Mouse (Mus musculus): Measurements from ENCODE around the gene Serac1. TPM values are rescaled to one million over a fixed set of nuclear protein-coding genes. Genes with fewer than 3 reads are reported as not detected.
A peak's percentile ranks its signal among the peaks of the same experiment; 100 is the strongest.

Serac1 gene
- polyA plus RNA-seq (2014; fragmentation: Nextera tagmentation; extraction: Ambion mirVana), result 5.3 and 8.6 TPM in 2 replicates

- WGBS, result under 1% methylated on average over 70 of the region's 70 CpGs
- peak within 1 kb of the TSS; percentile 84 for H3K27ac ChIP-seq (ENCODE audit: low read length)
- peak; percentile 97 for ATAC-seq (ENCODE audit: insufficient number of reproducible peaks, insufficient read depth, low FRiP score, low read depth)
Measured at GRCm38 (mm10) chr17:6079287-6080122, at the start of gene Serac1, which contains the start of gene Gtf2h5. Serac1 (minus strand) TSS chr17:6079741. Gtf2h5 (plus strand) TSS chr17:6079786.

DNA sequence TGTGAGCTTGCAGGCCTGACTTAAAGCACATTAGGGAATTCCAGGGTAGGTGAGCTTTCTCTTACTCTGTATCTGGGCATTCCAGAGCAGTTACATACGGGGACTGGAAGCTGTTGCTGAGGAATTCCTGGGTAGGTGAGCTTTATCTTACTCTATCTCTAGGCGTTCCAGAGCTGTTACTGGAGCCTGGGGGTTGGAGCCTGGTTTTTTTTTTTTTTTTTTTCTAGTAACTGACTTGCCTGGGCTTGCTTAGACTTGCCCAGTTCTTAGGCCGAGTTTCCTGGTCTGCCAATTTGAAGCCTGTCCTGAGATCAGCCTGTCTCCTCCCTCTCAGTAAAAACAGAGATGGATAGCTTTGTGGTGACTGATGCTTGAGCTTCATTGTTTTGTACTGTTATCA, 48.5 kb upstream of the Serac1 start:
- no peak overlapping the region for H3K27ac ChIP-seq (ENCODE audit: low read length)
- 35% methylated on average over 3 of the region's 3 CpGs for WGBS
- H3K9me3 ChIP-seq (ENCODE audit: control insufficient read depth, low read depth, low read length), result no peaks in the 10 kb centered on the region
- no peak overlapping the region for H3K4me2 ChIP-seq (replicated peaks; ENCODE audit: low read depth, low read length)
- H3K9ac ChIP-seq (replicated peaks; ENCODE audit: low read depth, low read length), result no peak overlapping the region
- no peak for ATAC-seq (ENCODE audit: insufficient number of reproducible peaks, insufficient read depth, low FRiP score, low read depth)
- H3K36me3 ChIP-seq (ENCODE audit: control insufficient read depth, insufficient read depth, low read length), result peaks cover 10% of the 10 kb centered on the region; the same call in 1 of the 2 replicates
- H3K4me3 ChIP-seq (ENCODE audit: low read depth, low read length), result no peak overlapping the region
- H3K4me1 ChIP-seq (ENCODE audit: control insufficient read depth, insufficient read depth, low read length), result no peaks in the 10 kb centered on the region
- H3K27me3 ChIP-seq (ENCODE audit: control insufficient read depth, insufficient read depth, low read length), result no peaks in the 10 kb centered on the region

More at GRCm38 (mm10) chr17:6079287-6080122, at the start of gene Serac1, which contains the start of gene Gtf2h5:
- Histone ChIP-seq H3K4me3 (ENCODE audit: low read depth, low read length) (peak within 1 kb of the TSS; percentile 64), H3K4me1 (ENCODE audit: control insufficient read depth, insufficient read depth, low read length) (peaks cover 8% of the 10 kb centered on the region; the same call in 1 of the 2 replicates), H3K9me3 (ENCODE audit: control insufficient read depth, low read depth, low read length) (no peaks in the 10 kb centered on the region), H3K9ac (replicated peaks; ENCODE audit: low read depth, low read length) (peak within 1 kb of the TSS; percentile 66), H3K27me3 (ENCODE audit: control insufficient read depth, insufficient read depth, low read length) (no peaks in the 10 kb centered on the region), H3K36me3 (ENCODE audit: control insufficient read depth, insufficient read depth, low read length) (peaks cover 7% of the 10 kb centered on the region; the same call in 1 of the 2 replicates), H3K4me2 (replicated peaks; ENCODE audit: low read depth, low read length) (peak within 1 kb of the TSS; percentile 82)

DNA sequence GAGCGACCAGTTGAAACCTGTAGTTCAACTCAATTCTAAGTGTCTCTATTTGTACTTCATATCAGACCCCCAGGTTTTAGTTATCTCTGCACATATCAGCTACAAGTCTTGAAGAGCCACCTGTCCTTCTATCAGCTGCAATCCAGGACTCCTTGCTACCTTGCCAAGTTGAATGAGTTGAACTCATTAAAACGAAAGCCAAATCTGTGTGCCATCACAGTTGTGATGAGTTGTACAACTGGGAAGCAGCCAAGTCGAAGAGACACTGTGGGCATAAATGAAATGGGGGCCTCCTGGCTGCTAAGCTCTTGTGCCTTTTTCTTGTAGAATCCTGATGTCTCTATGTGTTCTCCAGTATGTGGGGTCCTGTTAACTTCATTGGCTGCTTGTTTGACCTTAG, 45.9 kb upstream of the Serac1 start:
- ATAC-seq (ENCODE audit: insufficient number of reproducible peaks, insufficient read depth, low FRiP score, low read depth), result no peak
- WGBS, result 92% methylated on average over 3 of the region's 3 CpGs

GRCm38 (mm10) chr17:6123776-6124175, 44.2 kb upstream of the Serac1 start:
- 86% methylated on average over 4 of the region's 4 CpGs for WGBS
- Histone ChIP-seq H3K4me3 (ENCODE audit: low read depth, low read length) (no peak overlapping the region), H3K27ac (ENCODE audit: low read length) (no peak overlapping the region), H3K4me2 (replicated peaks; ENCODE audit: low read depth, low read length) (no peak overlapping the region), H3K36me3 (ENCODE audit: control insufficient read depth, insufficient read depth, low read length) (peaks cover 20% of the 10 kb centered on the region), H3K9me3 (ENCODE audit: control insufficient read depth, low read depth, low read length) (no peaks in the 10 kb centered on the region), H3K4me1 (ENCODE audit: control insufficient read depth, insufficient read depth, low read length) (no peaks in the 10 kb centered on the region), H3K9ac (replicated peaks; ENCODE audit: low read depth, low read length) (no peak overlapping the region), H3K27me3 (ENCODE audit: control insufficient read depth, insufficient read depth, low read length) (no peaks in the 10 kb centered on the region)
- no peak for ATAC-seq (ENCODE audit: insufficient number of reproducible peaks, insufficient read depth, low FRiP score, low read depth)

More for the DNA sequence above, 45.9 kb upstream of the Serac1 start:
- peaks cover 20% of the 10 kb centered on the region for H3K36me3 ChIP-seq (ENCODE audit: control insufficient read depth, insufficient read depth, low read length)
- H3K27ac ChIP-seq (ENCODE audit: low read length), result no peak overlapping the region
- no peaks in the 10 kb centered on the region for H3K9me3 ChIP-seq (ENCODE audit: control insufficient read depth, low read depth, low read length)
- H3K27me3 ChIP-seq (ENCODE audit: control insufficient read depth, insufficient read depth, low read length), result no peaks in the 10 kb centered on the region
- no peaks in the 10 kb centered on the region for H3K4me1 ChIP-seq (ENCODE audit: control insufficient read depth, insufficient read depth, low read length)
- H3K9ac ChIP-seq (replicated peaks; ENCODE audit: low read depth, low read length), result no peak overlapping the region
- no peak overlapping the region for H3K4me2 ChIP-seq (replicated peaks; ENCODE audit: low read depth, low read length)
- H3K4me3 ChIP-seq (ENCODE audit: low read depth, low read length), result no peak overlapping the region

DNA sequence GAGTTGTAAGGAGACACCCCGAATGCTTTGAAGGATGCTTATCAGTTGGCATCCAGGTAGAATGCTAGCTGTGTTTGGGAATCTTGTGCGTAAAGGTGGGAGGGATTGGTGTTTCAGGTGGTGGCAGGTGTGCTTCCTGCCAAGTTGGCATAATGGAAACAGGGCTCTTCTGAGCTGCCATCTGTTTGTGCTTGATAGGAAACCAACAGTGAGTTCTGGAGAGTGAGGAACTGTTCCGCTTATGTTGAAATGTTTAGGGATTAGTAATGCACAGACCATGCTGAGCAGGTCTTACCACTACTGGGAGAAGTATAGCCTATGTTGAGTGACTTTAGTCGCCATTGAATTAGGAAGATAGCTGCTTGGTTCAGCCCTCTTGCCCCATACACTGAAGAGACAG, 39.3 kb upstream of the Serac1 start:
- no peaks in the 10 kb centered on the region for H3K4me1 ChIP-seq (ENCODE audit: control insufficient read depth, insufficient read depth, low read length)
- no peak overlapping the region for H3K9ac ChIP-seq (replicated peaks; ENCODE audit: low read depth, low read length)
- WGBS, result 89% methylated on average over 4 of the region's 4 CpGs
- H3K36me3 ChIP-seq (ENCODE audit: control insufficient read depth, insufficient read depth, low read length), result peaks cover 14% of the 10 kb centered on the region
- H3K4me3 ChIP-seq (ENCODE audit: low read depth, low read length), result no peak overlapping the region
- H3K4me2 ChIP-seq (replicated peaks; ENCODE audit: low read depth, low read length), result no peak overlapping the region
- no peak overlapping the region for H3K27ac ChIP-seq (ENCODE audit: low read length)
- no peaks in the 10 kb centered on the region for H3K27me3 ChIP-seq (ENCODE audit: control insufficient read depth, insufficient read depth, low read length)
- H3K9me3 ChIP-seq (ENCODE audit: control insufficient read depth, low read depth, low read length), result no peaks in the 10 kb centered on the region
- no peak for ATAC-seq (ENCODE audit: insufficient number of reproducible peaks, insufficient read depth, low FRiP score, low read depth)

DNA sequence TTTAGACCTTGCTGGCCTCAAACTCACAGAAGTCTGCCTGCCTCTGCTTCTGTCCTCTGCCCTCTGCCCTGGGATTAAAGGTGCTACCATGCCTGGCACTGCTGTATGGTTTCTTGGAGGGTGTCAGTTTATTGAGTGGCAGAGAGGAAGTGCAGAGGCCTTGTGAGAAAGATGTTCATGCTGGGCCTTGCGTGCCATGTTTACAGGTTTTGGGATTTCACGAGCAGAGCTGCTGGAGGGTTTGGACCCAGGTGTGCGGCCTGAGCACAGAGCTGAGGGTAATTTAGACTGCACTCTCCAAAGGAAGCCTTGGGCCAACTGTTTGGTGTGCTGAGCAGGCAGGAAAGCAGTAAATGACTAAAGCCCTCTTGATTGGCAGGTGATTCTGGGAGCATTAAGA, 38.4 kb upstream of the Serac1 start:
- no peak overlapping the region for H3K27ac ChIP-seq (ENCODE audit: low read length)
- no peaks in the 10 kb centered on the region for H3K27me3 ChIP-seq (ENCODE audit: control insufficient read depth, insufficient read depth, low read length)
- no peak for ATAC-seq (ENCODE audit: insufficient number of reproducible peaks, insufficient read depth, low FRiP score, low read depth)
- no peaks in the 10 kb centered on the region for H3K9me3 ChIP-seq (ENCODE audit: control insufficient read depth, low read depth, low read length)
- peaks cover 10% of the 10 kb centered on the region for H3K36me3 ChIP-seq (ENCODE audit: control insufficient read depth, insufficient read depth, low read length)
- H3K9ac ChIP-seq (replicated peaks; ENCODE audit: low read depth, low read length), result no peak overlapping the region
- H3K4me2 ChIP-seq (replicated peaks; ENCODE audit: low read depth, low read length), result no peak overlapping the region
- no peaks in the 10 kb centered on the region for H3K4me1 ChIP-seq (ENCODE audit: control insufficient read depth, insufficient read depth, low read length)
- 75% methylated on average over 3 of the region's 3 CpGs for WGBS
- no peak overlapping the region for H3K4me3 ChIP-seq (ENCODE audit: low read depth, low read length)

- WGBS, result 71% methylated on average over 4 of the region's 4 CpGs
- ATAC-seq (ENCODE audit: insufficient number of reproducible peaks, insufficient read depth, low FRiP score, low read depth), result no peak
- Histone ChIP-seq H3K27me3 (ENCODE audit: control insufficient read depth, insufficient read depth, low read length) (no peaks in the 10 kb centered on the region), H3K4me3 (ENCODE audit: low read depth, low read length) (no peak overlapping the region), H3K4me1 (ENCODE audit: control insufficient read depth, insufficient read depth, low read length) (no peaks in the 10 kb centered on the region), H3K9me3 (ENCODE audit: control insufficient read depth, low read depth, low read length) (no peaks in the 10 kb centered on the region), H3K4me2 (replicated peaks; ENCODE audit: low read depth, low read length) (no peak overlapping the region), H3K27ac (ENCODE audit: low read length) (no peak overlapping the region), H3K9ac (replicated peaks; ENCODE audit: low read depth, low read length) (no peak overlapping the region), H3K36me3 (ENCODE audit: control insufficient read depth, insufficient read depth, low read length) (peaks cover 4% of the 10 kb centered on the region)
Measured at GRCm38 (mm10) chr17:6117148-6117725, 37.7 kb upstream of the Serac1 start.

DNA sequence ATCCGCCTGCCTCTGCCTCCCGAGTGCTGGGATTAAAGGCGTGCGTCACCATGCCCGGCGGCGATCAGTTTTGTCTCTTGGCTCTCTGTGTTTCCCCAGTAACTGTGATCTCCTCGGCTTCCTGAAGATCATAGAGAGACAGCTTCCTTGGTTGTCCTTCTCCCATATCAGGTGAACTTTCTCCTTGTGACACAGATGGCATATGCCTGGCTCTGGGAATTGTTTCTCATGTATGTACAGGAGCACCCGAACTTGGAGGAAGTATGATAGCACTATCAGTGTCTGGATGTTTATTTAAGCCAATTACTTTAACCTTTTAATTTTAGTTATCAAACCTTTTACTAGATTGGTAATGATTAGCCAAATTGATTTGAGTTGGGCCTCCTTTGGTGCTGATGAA, 35.5 kb upstream of the Serac1 start:
- no peaks in the 10 kb centered on the region for H3K9me3 ChIP-seq (ENCODE audit: control insufficient read depth, low read depth, low read length)
- H3K4me2 ChIP-seq (replicated peaks; ENCODE audit: low read depth, low read length), result no peak overlapping the region
- no peak for ATAC-seq (ENCODE audit: insufficient number of reproducible peaks, insufficient read depth, low FRiP score, low read depth)
- no peak overlapping the region for H3K4me3 ChIP-seq (ENCODE audit: low read depth, low read length)
- WGBS, result 92% methylated on average over 9 of the region's 9 CpGs
- no peaks in the 10 kb centered on the region; the same call in 1 of the 2 replicates for H3K36me3 ChIP-seq (ENCODE audit: control insufficient read depth, insufficient read depth, low read length)
- H3K27me3 ChIP-seq (ENCODE audit: control insufficient read depth, insufficient read depth, low read length), result no peaks in the 10 kb centered on the region
- H3K27ac ChIP-seq (ENCODE audit: low read length), result no peak overlapping the region
- no peaks in the 10 kb centered on the region for H3K4me1 ChIP-seq (ENCODE audit: control insufficient read depth, insufficient read depth, low read length)
- H3K9ac ChIP-seq (replicated peaks; ENCODE audit: low read depth, low read length), result no peak overlapping the region
